Mouse (Mus musculus) ES-E14 (cell line): ENCODE measurements around the gene Slc9c1. TPM values are rescaled to one million over a fixed set of nuclear protein-coding genes. Genes with fewer than 3 reads are reported as not detected.

Source experiments
- DNase-seq: peaks from one replicate; pipeline ENCODE4 v3.0.0-alpha.2; 2013; ENCODE audit warnings: low read depth, low spot score
- H3K27ac ChIP-seq: 2 replicates; pipeline ENCODE4 v1.5.1; 2012; ENCODE audit warnings: low read depth, mild to moderate bottlenecking, low read length, moderate library complexity, mixed read lengths; ENCODE audit not compliant: poor library complexity, insufficient read depth, severe bottlenecking
- H3K36me3 ChIP-seq: 2 replicates; pipeline ENCODE4 v1.6.1; 2012; ENCODE audit warnings: mild to moderate bottlenecking, low read length, moderate library complexity, mixed read lengths; ENCODE audit not compliant: control insufficient read depth, poor library complexity, insufficient read depth, severe bottlenecking
- H3K4me1 ChIP-seq, 2 experiments: fragments of 150-350 bp in 1 of 2; sonication (generic) in 1 of 2; 2 replicates each; pipeline ENCODE4 v1.6.1; 2012; ENCODE audit warnings: low read length in 2 of 2, mild to moderate bottlenecking in 1 of 2, mixed read lengths in 1 of 2; ENCODE audit not compliant: control insufficient read depth in 2 of 2, insufficient read depth in 2 of 2, poor library complexity in 1 of 2
- H3K4me3 ChIP-seq, 2 experiments: fragments of 150-350 bp in 1 of 2; sonication (generic) in 1 of 2; 2 replicates each; pipeline ENCODE4 v1.5.1; 2012; ENCODE audit warnings: low read length in 2 of 2, low read depth in 1 of 2, mild to moderate bottlenecking in 1 of 2, mixed read lengths in 1 of 2; ENCODE audit not compliant: insufficient read depth in 1 of 2, poor library complexity in 1 of 2, severe bottlenecking in 1 of 2
- H3K9ac ChIP-seq: 2 replicates; pipeline ENCODE4 v1.6.1; 2012; ENCODE audit warnings: low read depth, mild to moderate bottlenecking, low read length, mixed read lengths; ENCODE audit not compliant: poor library complexity, insufficient read depth, severe bottlenecking
- H3K9me3 ChIP-seq: fragments of 150-350 bp; sonication (generic); 2 replicates; pipeline ENCODE4 v1.6.1; 2012; ENCODE audit warnings: low read depth, mild to moderate bottlenecking, low read length; ENCODE audit not compliant: control insufficient read depth, insufficient read depth
- CHD2 ChIP-seq: IDR thresholded peaks from 2 replicates; pipeline ENCODE4 v1.6.1; 2014; ENCODE audit warnings: mild to moderate bottlenecking, low read depth, low read length, inconsistent platforms
- HCFC1 ChIP-seq: IDR thresholded peaks from 2 replicates; pipeline ENCODE4 v1.6.1; 2012; ENCODE audit warnings: low read length, inconsistent platforms, borderline replicate concordance; ENCODE audit not compliant: insufficient read depth
- MAFK ChIP-seq: IDR thresholded peaks from 2 replicates; pipeline ENCODE4 v1.6.1; 2014; ENCODE audit warnings: mild to moderate bottlenecking, low read depth, low read length, inconsistent platforms; ENCODE audit not compliant: insufficient read depth
- ZC3H11A ChIP-seq: IDR thresholded peaks from 2 replicates; pipeline ENCODE4 v1.6.1; 2012; ENCODE audit warnings: low read depth, mild to moderate bottlenecking, inconsistent platforms, low read length, borderline replicate concordance
- ZNF384 ChIP-seq: IDR thresholded peaks from 2 replicates; pipeline ENCODE4 v1.6.1; 2012; ENCODE audit warnings: low read depth, low read length, inconsistent platforms
- in situ Hi-C, 2 experiments: fragments of 600-800 bp; cut with MboI; formaldehyde crosslinking; loops; one replicate each; pipeline ENCODE4 v1.15.1; 2025; ENCODE audit warnings: low sequenced_read_pairs in 2 of 2, inconsistent platforms in 1 of 2; ENCODE audit not compliant: unreplicated experiment in 2 of 2
- total RNA-seq: library from RNA; depleted of rRNA; stranded (reverse); fragments of 300-350 nt; gene quantifications from 2 replicates; pipeline ENCODE4 v1.2.3, GENCODE M21; 2012

Gene Slc9c1
- total RNA-seq, 1 experiment, result not detected

- Histone ChIP-seq H3K27ac (no peak overlapping the region), H3K4me1 (no peaks in the 10 kb centered on the region), H3K9ac (no peak overlapping the region), H3K9me3 (no peaks in the 10 kb centered on the region), H3K4me3 (no peak overlapping the region), H3K36me3 (no peaks in the 10 kb centered on the region)
- TF ChIP-seq ZC3H11A (peak; percentile 71), CHD2 (no peak), MAFK (no peak), ZNF384 (no peak), HCFC1 (no peak)
- in situ Hi-C loops, result no loop called here
- no peak for DNase-seq
Measured at GRCm38 (mm10) chr16:45630347-45630960, 95.3 kb downstream of the Slc9c1 start.

- no peak overlapping the region for H3K9ac ChIP-seq
- DNase-seq, result no peak
- H3K27ac ChIP-seq, result no peak overlapping the region
- H3K36me3 ChIP-seq, result no peaks in the 10 kb centered on the region
- TF ChIP-seq ZC3H11A, result no peak
- no peak for TF ChIP-seq MAFK
- no peak for TF ChIP-seq CHD2
- TF ChIP-seq HCFC1, result no peak
- no peak for TF ChIP-seq ZNF384
- in situ Hi-C loops, result no loop called here
- H3K9me3 ChIP-seq, result no peaks in the 10 kb centered on the region
- no peaks in the 10 kb centered on the region for H3K4me1 ChIP-seq
- H3K4me3 ChIP-seq, result no peak overlapping the region
Measured at GRCm38 (mm10) chr16:45632420-45632819, 97.3 kb downstream of the Slc9c1 start.

GRCm38 (mm10) chr16:45635826-45636225, 100.7 kb downstream of the Slc9c1 start:
- no peak overlapping the region for H3K9ac ChIP-seq
- in situ Hi-C loops, result no loop called here
- DNase-seq, result no peak
- no peaks in the 10 kb centered on the region for H3K36me3 ChIP-seq
- no peak overlapping the region for H3K27ac ChIP-seq
- H3K9me3 ChIP-seq, result no peaks in the 10 kb centered on the region
- TF ChIP-seq HCFC1, result no peak
- no peak for TF ChIP-seq CHD2
- no peak for TF ChIP-seq ZC3H11A
- TF ChIP-seq ZNF384, result no peak
- no peak for TF ChIP-seq MAFK
- H3K4me1 ChIP-seq, result no peaks in the 10 kb centered on the region
- no peak overlapping the region for H3K4me3 ChIP-seq

- in situ Hi-C loops, result no loop called here
- TF ChIP-seq ZC3H11A (no peak), HCFC1 (no peak), MAFK (no peak), CHD2 (no peak), ZNF384 (no peak)
Measured at GRCm38 (mm10) chr16:45640070-45640762, 105.1 kb downstream of the Slc9c1 start.

GRCm38 (mm10) chr16:45641301-45641700, 106.2 kb downstream of the Slc9c1 start:
- Histone ChIP-seq H3K36me3 (no peaks in the 10 kb centered on the region), H3K27ac (no peak overlapping the region), H3K9ac (no peak overlapping the region), H3K9me3 (no peaks in the 10 kb centered on the region), H3K4me1 (no peaks in the 10 kb centered on the region; a peak in 1 of 4 replicates), H3K4me3 (no peak overlapping the region)
- no peak for TF ChIP-seq HCFC1
- TF ChIP-seq ZC3H11A, result no peak
- no peak for TF ChIP-seq MAFK
- no peak for TF ChIP-seq ZNF384
- no peak for TF ChIP-seq CHD2
- no peak for DNase-seq
- in situ Hi-C loops, result no loop called here

More at GRCm38 (mm10) chr16:45640070-45640762, 105.1 kb downstream of the Slc9c1 start:
- DNase-seq, result no peak
- Histone ChIP-seq H3K4me1 (no peaks in the 10 kb centered on the region; a peak in 1 of 4 replicates), H3K36me3 (no peaks in the 10 kb centered on the region), H3K4me3 (no peak overlapping the region), H3K9ac (no peak overlapping the region), H3K27ac (no peak overlapping the region), H3K9me3 (no peaks in the 10 kb centered on the region)
